ENCODE assay signal across 29 mouse cellular contexts in the genomic region with DNA sequence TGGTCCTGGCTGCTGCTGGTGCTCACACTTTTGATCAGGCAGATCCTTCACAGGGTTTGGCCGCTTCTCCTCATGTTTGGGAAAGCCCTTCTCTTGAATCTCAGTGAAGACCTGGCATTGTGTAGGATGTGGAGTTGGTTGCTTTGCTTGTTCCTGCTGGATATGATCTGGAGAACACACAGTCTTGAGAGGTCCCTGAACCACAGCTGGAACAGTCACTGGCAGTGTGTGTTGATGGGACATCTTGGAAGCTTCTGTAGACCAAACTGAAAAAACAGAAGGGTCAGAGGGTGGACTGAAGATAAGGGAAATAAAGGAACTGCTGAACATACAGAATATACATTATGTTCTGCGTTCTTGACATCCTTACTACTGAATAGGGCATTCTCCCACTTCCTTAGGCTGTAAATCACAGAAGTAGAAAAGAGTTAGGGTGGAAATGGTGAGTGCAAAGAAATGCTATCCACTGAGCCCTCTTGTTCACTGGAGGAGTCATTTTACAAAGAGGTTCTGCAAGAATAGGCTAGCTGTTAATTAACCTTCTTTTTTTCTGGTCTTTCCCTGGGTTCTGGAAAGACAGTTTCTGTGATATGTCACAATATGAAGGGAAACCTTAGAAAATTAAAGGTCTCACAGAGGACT. TPM values are rescaled to one million over a fixed set of nuclear protein-coding genes. Genes with fewer than 3 reads are reported as not detected.
"Had no signal": no experiment of that assay in that cellular context is flagged by ENCODE, and none has a peak within 500 bp of the region (broad histone marks: within the 10 kb centered on the region; RNA-seq: fewer than 3 reads in every experiment).

No protein-coding gene starts in this region.

- ATAC-seq: hindbrain, embryonic 16.5 days; inflammation-experienced regulatory T-cells, adult 6 months; intestine, embryonic 15.5 days; intestine, postnatal 0 days had no signal

- H3K4me2 ChIP-seq: heart, embryonic 12.5 days; hindbrain, embryonic 12.5 days; hindbrain, embryonic 14.5 days; intestine, embryonic 15.5 days; limb, embryonic 12.5 days; liver, embryonic 11.5 days; liver, embryonic 13.5 days; liver, embryonic 15.5 days had no signal

- DNase-seq: gastrocnemius, adult 2 months; gastrocnemius, postnatal 10 days; gastrocnemius, postnatal 25 days; heart, adult 18-20 months; heart, postnatal 10 days; heart, postnatal 4 days; kidney, adult 2 months; kidney, adult 9 months; liver; liver, embryonic 13.5 days had no signal

- H3K4me3 ChIP-seq: gastrocnemius, adult 2 months; heart, embryonic 10.5 days; heart, embryonic 12.5 days; hindbrain, embryonic 10.5 days; hindbrain, embryonic 12.5 days; intestine, embryonic 15.5 days; layer of hippocampus, adult 2 months; left cerebral cortex, adult 2 months; limb, embryonic 10.5 days; limb, embryonic 12.5 days; liver, embryonic 13.5 days; liver, embryonic 15.5 days had no signal

- H3K4me1 ChIP-seq: heart, embryonic 10.5 days; hindbrain, embryonic 10.5 days; hindbrain, embryonic 12.5 days; intestine, embryonic 15.5 days; limb, embryonic 12.5 days; liver, embryonic 13.5 days; liver, embryonic 15.5 days had no signal

- H3K27ac ChIP-seq: gastrocnemius, adult 2 months; heart, embryonic 10.5 days; hindbrain, embryonic 12.5 days; hindbrain, embryonic 14.5 days; intestine, embryonic 15.5 days; layer of hippocampus, adult 2 months; left cerebral cortex, adult 2 months; limb, embryonic 10.5 days; limb, embryonic 12.5 days; liver, embryonic 13.5 days; liver, embryonic 15.5 days had no signal

- H3K9me3 ChIP-seq: heart, embryonic 10.5 days; heart, embryonic 12.5 days; hindbrain, embryonic 10.5 days; hindbrain, embryonic 12.5 days; intestine, embryonic 15.5 days; limb, embryonic 10.5 days; limb, embryonic 12.5 days; liver, embryonic 13.5 days; liver, embryonic 15.5 days had no signal

- H3K36me3 ChIP-seq: heart, embryonic 10.5 days; heart, embryonic 12.5 days; hindbrain, embryonic 10.5 days; hindbrain, embryonic 12.5 days; intestine, embryonic 15.5 days; limb, embryonic 10.5 days; limb, embryonic 12.5 days; liver, embryonic 13.5 days; liver, embryonic 15.5 days had no signal

- H3K27me3 ChIP-seq: heart, embryonic 12.5 days; hindbrain, embryonic 12.5 days; intestine, embryonic 15.5 days; limb, embryonic 12.5 days; liver, embryonic 13.5 days; liver, embryonic 15.5 days had no signal

- H3K9ac ChIP-seq: heart, embryonic 12.5 days; hindbrain, embryonic 12.5 days; hindbrain, embryonic 14.5 days; intestine, embryonic 15.5 days; limb, embryonic 12.5 days; liver, embryonic 13.5 days; liver, embryonic 15.5 days had no signal

RNA-seq across cellular contexts. Expression of a gene that starts 0.9 kb away (rescaled TPM):
- polyA plus RNA-seq: frontal cortex, adult 2 months; heart, embryonic 10.5 days; heart, embryonic 12.5 days; heart, embryonic 14.5 days; hindbrain, embryonic 10.5 days; hindbrain, embryonic 14.5 days; hindbrain, embryonic 16.5 days; inflammation-experienced regulatory T-cells, adult 6 months; intestine, embryonic 15.5 days; limb, embryonic 10.5 days; liver, embryonic 15.5 days had no signal

RNA-seq across cellular contexts. Expression of a gene that starts 16.2 kb away (rescaled TPM):
- polyA plus RNA-seq: frontal cortex, adult 2 months; heart, embryonic 10.5 days; heart, embryonic 12.5 days; heart, embryonic 14.5 days; heart, embryonic 16.5 days; hindbrain, embryonic 10.5 days; hindbrain, embryonic 12.5 days; hindbrain, embryonic 14.5 days; hindbrain, embryonic 16.5 days; inflammation-experienced regulatory T-cells, adult 6 months; limb, embryonic 10.5 days; limb, embryonic 12.5 days; limb, embryonic 14.5 days; liver, embryonic 11.5 days; liver, embryonic 13.5 days; liver, embryonic 15.5 days had no signal

RNA-seq across cellular contexts. Expression of a gene that starts 34.7 kb away (rescaled TPM):
- polyA plus RNA-seq: frontal cortex, adult 2 months; heart, embryonic 10.5 days; heart, embryonic 12.5 days; heart, embryonic 14.5 days; heart, embryonic 16.5 days; hindbrain, embryonic 10.5 days; hindbrain, embryonic 12.5 days; hindbrain, embryonic 14.5 days; hindbrain, embryonic 16.5 days; inflammation-experienced regulatory T-cells, adult 6 months; intestine, embryonic 15.5 days; kidney, adult 2 months; limb, embryonic 10.5 days; limb, embryonic 12.5 days; limb, embryonic 14.5 days; liver, embryonic 11.5 days; liver, embryonic 13.5 days; liver, embryonic 15.5 days had no signal

RNA-seq across cellular contexts. Expression of a gene that starts 38.3 kb away (rescaled TPM):
- polyA plus RNA-seq: frontal cortex, adult 2 months; heart, embryonic 10.5 days; heart, embryonic 12.5 days; heart, embryonic 14.5 days; heart, embryonic 16.5 days; hindbrain, embryonic 10.5 days; hindbrain, embryonic 12.5 days; hindbrain, embryonic 14.5 days; hindbrain, embryonic 16.5 days; inflammation-experienced regulatory T-cells, adult 6 months; intestine, embryonic 15.5 days; intestine, postnatal 0 days; kidney, adult 2 months; limb, embryonic 10.5 days; limb, embryonic 12.5 days; limb, embryonic 14.5 days; liver, embryonic 11.5 days; liver, embryonic 13.5 days; liver, embryonic 15.5 days had no signal

RNA-seq across cellular contexts. Expression of a gene that starts 48.8 kb away (rescaled TPM):
- polyA plus RNA-seq: frontal cortex, adult 2 months; heart, embryonic 10.5 days; heart, embryonic 12.5 days; heart, embryonic 14.5 days; heart, embryonic 16.5 days; hindbrain, embryonic 10.5 days; hindbrain, embryonic 12.5 days; hindbrain, embryonic 14.5 days; hindbrain, embryonic 16.5 days; inflammation-experienced regulatory T-cells, adult 6 months; intestine, embryonic 15.5 days; kidney, adult 2 months; limb, embryonic 10.5 days; limb, embryonic 12.5 days; liver, embryonic 11.5 days; liver, embryonic 13.5 days; liver, embryonic 15.5 days had no signal
